Mouse (Mus musculus) heart, embryonic 11.5 days (tissue): Measurements from ENCODE around the gene Zmat3. TPM values are rescaled to one million over a fixed set of nuclear protein-coding genes. Genes with fewer than 3 reads are reported as not detected.

Source experiments
- polyA plus RNA-seq: library from polyadenylated mRNA; unstranded; fragments of >200 nt; fragmentation: Nextera tagmentation; extraction: Ambion mirVana; gene quantifications from 2 replicates; pipeline ENCODE4 v1.2.1, GENCODE M21; 2014

Gene Zmat3
- polyA plus RNA-seq, 1 experiment from 2014 or later = 5.3 TPM

Other genes starting within 250 kb of the Zmat3 start
- 10.1 and 12.0 TPM in 2 replicates for gene Pik3ca, start 31.7 kb upstream of the Zmat3 start, polyA plus RNA-seq
- 0.09 TPM in 1 of 2 replicates, not detected in the other for gene Kcnmb3, start 126.2 kb upstream of the Zmat3 start, polyA plus RNA-seq
- 33.1 and 37.4 TPM in 2 replicates for gene Zfp639, start 144.2 kb upstream of the Zmat3 start, polyA plus RNA-seq
- gene Mfn1, start 163.5 kb upstream of the Zmat3 start, polyA plus RNA-seq = 56.4 and 76.0 TPM in 2 replicates